Mouse (Mus musculus) MEL (cell line): ENCODE measurements at regions not wholly inside any gene's neighbourhood (a gene's known extent, or its start where the extent isn't known, plus 50 kb on each side); places are given as distances from the start of the nearest gene placed in this dataset.

ENCODE experiments used
- BHLHE40 ChIP-seq: IDR thresholded peaks from 2 replicates; pipeline ENCODE4 v1.6.1; 2012; ENCODE audit warnings: low read depth, mild to moderate bottlenecking, inconsistent platforms, low read length, improper control_type of control experiment, borderline replicate concordance
- CTCF ChIP-seq, 3 experiments: IDR thresholded peaks in 2 of 3; conservative IDR thresholded peaks in 1 of 3; 2 replicates each; pipeline ENCODE4 v1.5.1; 2011 to 2012; ENCODE audit warnings: low read length in 3 of 3, low read depth in 2 of 3, mild to moderate bottlenecking in 2 of 3, improper control_type of control experiment in 1 of 3, inconsistent platforms in 1 of 3, mixed read lengths in 1 of 3, moderate library complexity in 1 of 3; ENCODE audit not compliant: control insufficient read depth in 1 of 3, insufficient read depth in 1 of 3, poor library complexity in 1 of 3, severe bottlenecking in 1 of 3
- E2F4 ChIP-seq: IDR thresholded peaks from 2 replicates; pipeline ENCODE4 v1.6.1; 2011; ENCODE audit warnings: low read depth, low read length, improper control_type of control experiment, borderline replicate concordance
- MYB ChIP-seq: IDR thresholded peaks from 2 replicates; pipeline ENCODE4 v1.6.1; 2011; ENCODE audit warnings: mild to moderate bottlenecking, low read depth, low read length, improper control_type of control experiment
- POLR2A ChIP-seq, 2 experiments: IDR thresholded peaks; 2 replicates each; pipeline ENCODE4 v1.6.1; 2011 to 2012; ENCODE audit warnings: low read length in 2 of 2, mild to moderate bottlenecking in 2 of 2, control low read depth in 1 of 2, improper control_type of control experiment in 1 of 2, low read depth in 1 of 2, moderate library complexity in 1 of 2; ENCODE audit not compliant: control insufficient read depth in 1 of 2, insufficient read depth in 1 of 2, poor library complexity in 1 of 2
- TBP ChIP-seq: IDR thresholded peaks from 2 replicates; pipeline ENCODE4 v1.8.0; 2011; ENCODE audit warnings: low read depth, low read length, improper control_type of control experiment

DNA sequence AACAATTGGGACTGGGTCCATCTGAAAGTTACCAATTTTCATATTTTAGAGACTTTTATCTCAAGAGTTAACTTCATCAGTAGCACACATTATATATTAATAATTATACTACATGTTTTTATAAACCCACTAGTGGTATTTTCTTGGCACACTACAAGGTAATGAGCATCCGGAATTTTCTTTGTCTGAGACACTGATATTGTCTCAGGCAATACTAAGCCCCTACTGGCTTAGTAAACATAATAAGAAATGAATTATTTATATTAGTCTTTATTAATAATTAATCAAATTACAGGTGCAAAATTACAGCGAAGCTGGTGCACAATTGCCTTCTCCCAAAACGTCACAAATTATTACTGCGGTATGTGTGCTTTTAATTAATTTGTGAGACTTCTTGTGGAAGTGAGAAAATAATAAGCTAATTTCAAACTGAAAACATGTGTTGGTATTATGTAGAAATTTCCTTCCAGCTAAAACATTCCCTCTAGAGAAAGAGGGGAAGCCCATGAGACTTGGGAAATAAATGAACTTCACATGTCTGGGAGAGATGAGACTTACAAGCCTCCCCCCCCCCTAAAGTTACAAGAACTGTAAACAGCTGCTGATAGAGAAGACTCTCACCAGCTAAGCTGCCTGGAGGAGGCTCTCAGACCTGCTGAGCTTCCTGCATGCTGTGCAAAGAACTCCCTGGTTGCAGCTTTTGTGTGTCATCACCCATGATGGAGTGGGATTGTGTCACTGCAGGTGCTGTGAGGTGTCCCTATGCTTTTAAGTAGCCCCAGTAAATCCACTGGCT is 583.9 kb downstream of the Ipo11 start:
- TF ChIP-seq MYB (no peak), POLR2A (IDR thresholded peaks at IDR 0.05; ENCODE audit: control insufficient read depth in 1 of 2, insufficient read depth in 1 of 2, low read depth in 1 of 2, low read length in 2 of 2, poor library complexity in 1 of 2) (no peak), CTCF (IDR thresholded peaks at IDR 0.05 in 2 of 3, conservative IDR thresholded peaks at IDR 0.05 in 1 of 3; ENCODE audit: control insufficient read depth in 1 of 3, insufficient read depth in 1 of 3, low read depth in 2 of 3, low read length in 3 of 3, poor library complexity in 1 of 3, severe bottlenecking in 1 of 3) (no peak), E2F4 (no peak), BHLHE40 (no peak), TBP (no peak)
